Mouse (Mus musculus) cortical plate, adult 2 months (tissue): ENCODE measurements around the gene Tmem102.

Experiments used
- CTCF ChIP-seq: fragments of 200-500 bp; IDR thresholded peaks from 2 replicates; pipeline ENCODE4 v1.5.1; 2011; ENCODE audit warnings: mild to moderate bottlenecking, control low read depth, low read length; ENCODE audit not compliant: insufficient read depth; ENCODE audit errors: extremely low read depth
- POLR2A ChIP-seq: fragments of 200-500 bp; IDR thresholded peaks from 2 replicates; pipeline ENCODE4 v1.6.1; 2011; ENCODE audit warnings: mild to moderate bottlenecking, low read length, control low read depth; ENCODE audit not compliant: insufficient read depth; ENCODE audit errors: extremely low read depth

GRCm38 (mm10) chr11:69838714-69839104 lies 33.3 kb upstream of the Tmem102 start:
- no peak for TF ChIP-seq CTCF
- TF ChIP-seq POLR2A: no peak
